Mouse (Mus musculus) ES-Bruce4 (cell line): ENCODE data around the gene Smtnl1. TPM values are rescaled to one million over a fixed set of nuclear protein-coding genes. Genes with fewer than 3 reads are reported as not detected.

Experiments used
- H3K27ac ChIP-seq: 2 replicates; pipeline ENCODE4 v1.5.1; 2012; ENCODE audit warnings: low read length, inconsistent platforms; ENCODE audit not compliant: insufficient read depth
- H3K27me3 ChIP-seq: 2 replicates; pipeline ENCODE4 v1.6.1; 2012; ENCODE audit warnings: mild to moderate bottlenecking, low read length, inconsistent platforms; ENCODE audit not compliant: control insufficient read depth, poor library complexity, insufficient read depth, severe bottlenecking
- H3K36me3 ChIP-seq: 2 replicates; pipeline ENCODE4 v1.6.1; 2012; ENCODE audit warnings: inconsistent platforms, mild to moderate bottlenecking, low read length, moderate library complexity; ENCODE audit not compliant: control insufficient read depth, poor library complexity, insufficient read depth, severe bottlenecking
- H3K4me1 ChIP-seq: one replicate; pipeline ENCODE4 v1.8.1; 2011; ENCODE audit warnings: low read length; ENCODE audit not compliant: control insufficient read depth, insufficient read depth
- H3K4me3 ChIP-seq: 2 replicates; pipeline ENCODE4 v1.5.1; 2011; ENCODE audit warnings: low read depth, mild to moderate bottlenecking, low read length
- H3K9ac ChIP-seq: 2 replicates; pipeline ENCODE4 v1.6.1; 2012; ENCODE audit warnings: low read depth, mild to moderate bottlenecking, inconsistent platforms; ENCODE audit not compliant: poor library complexity, severe bottlenecking
- H3K9me3 ChIP-seq: replicated peaks from 2 replicates; pipeline ENCODE4 v1.6.1; 2012; ENCODE audit warnings: mild to moderate bottlenecking, low read length, inconsistent platforms; ENCODE audit not compliant: control insufficient read depth, poor library complexity, insufficient read depth, severe bottlenecking
- CTCF ChIP-seq: IDR thresholded peaks from one replicate; pipeline ENCODE4 v1.8.1; 2011; ENCODE audit warnings: low read depth, low read length
- EP300 ChIP-seq: IDR thresholded peaks from 2 replicates; pipeline ENCODE4 v1.6.1; 2011; ENCODE audit warnings: low read depth, low read length; ENCODE audit not compliant: insufficient read depth
- POLR2A ChIP-seq: IDR thresholded peaks from one replicate; pipeline ENCODE4 v1.8.1; 2011; ENCODE audit warnings: low read length; ENCODE audit not compliant: insufficient read depth
- polyA plus RNA-seq: library from polyadenylated mRNA; stranded (reverse); fragments of >200 nt; gene quantifications from 2 replicates; pipeline ENCODE4 v1.2.4, GENCODE M21; 2011; ENCODE audit warnings: low read depth; ENCODE audit not compliant: missing spikeins, insufficient read depth, insufficient read length

Smtnl1 gene
- polyA plus RNA-seq, 1 experiment = 2.6 TPM

- TF ChIP-seq EP300 = no peak
- TF ChIP-seq POLR2A = no peak
- no peak for TF ChIP-seq CTCF
- Histone ChIP-seq H3K27ac (no peak overlapping the region), H3K4me1 (peaks cover 3% of the 10 kb centered on the region), H3K4me3 (no peak overlapping the region), H3K9me3 (no peaks in the 10 kb centered on the region), H3K36me3 (no peaks in the 10 kb centered on the region), H3K27me3 (no peaks in the 10 kb centered on the region), H3K9ac (no peak overlapping the region)
Measured at GRCm38 (mm10) chr2:84777706-84778105, 44.7 kb downstream of the Smtnl1 start.

- TF ChIP-seq POLR2A (no peak), CTCF (no peak), EP300 (no peak)
- no peaks in the 10 kb centered on the region for H3K27me3 ChIP-seq
- H3K27ac ChIP-seq = peak overlapping the region; percentile 96
Measured at GRCm38 (mm10) chr2:84775665-84776064, 46.8 kb downstream of the Smtnl1 start.

GRCm38 (mm10) chr2:84775241-84775640, 47.2 kb downstream of the Smtnl1 start, which contains the start of gene Serping1:
Gene Serping1, minus strand, starts transcription at chr2:84775444.
- H3K4me1 ChIP-seq = peaks cover 3% of the 10 kb centered on the region
- H3K36me3 ChIP-seq = no peaks in the 10 kb centered on the region
- TF ChIP-seq POLR2A = no peak
- TF ChIP-seq EP300 = no peak
- TF ChIP-seq CTCF = no peak

More at GRCm38 (mm10) chr2:84775665-84776064, 46.8 kb downstream of the Smtnl1 start:
- no peaks in the 10 kb centered on the region for H3K9me3 ChIP-seq
- H3K4me1 ChIP-seq = peaks cover 3% of the 10 kb centered on the region
- H3K36me3 ChIP-seq = no peaks in the 10 kb centered on the region
- H3K9ac ChIP-seq = peak overlapping the region; percentile 47
- H3K4me3 ChIP-seq = no peak overlapping the region

GRCm38 (mm10) chr2:84774751-84775150, 47.7 kb downstream of the Smtnl1 start:
- no peaks in the 10 kb centered on the region for H3K9me3 ChIP-seq
- H3K4me3 ChIP-seq = peak overlapping the region; percentile 53
- peaks cover 3% of the 10 kb centered on the region for H3K4me1 ChIP-seq
- no peaks in the 10 kb centered on the region for H3K36me3 ChIP-seq
- TF ChIP-seq EP300 (peak; percentile 92), POLR2A (no peak), CTCF (no peak)
- H3K9ac ChIP-seq = peak overlapping the region; percentile 20; the same call in 1 of the 2 replicates
- no peaks in the 10 kb centered on the region for H3K27me3 ChIP-seq
- H3K27ac ChIP-seq = no peak overlapping the region

More at GRCm38 (mm10) chr2:84775241-84775640, 47.2 kb downstream of the Smtnl1 start, which contains the start of gene Serping1:
- no peaks in the 10 kb centered on the region for H3K9me3 ChIP-seq
- peak within 1 kb of the TSS; percentile 53 for H3K4me3 ChIP-seq
- H3K27me3 ChIP-seq = no peaks in the 10 kb centered on the region
- H3K27ac ChIP-seq = peak within 1 kb of the TSS; percentile 96
- peak within 1 kb of the TSS; percentile 47 for H3K9ac ChIP-seq

GRCm38 (mm10) chr2:84773195-84773594, 49.3 kb downstream of the Smtnl1 start:
- Histone ChIP-seq H3K27me3 (no peaks in the 10 kb centered on the region), H3K4me1 (peaks cover 3% of the 10 kb centered on the region), H3K9me3 (no peaks in the 10 kb centered on the region), H3K9ac (no peak overlapping the region), H3K4me3 (no peak overlapping the region), H3K27ac (no peak overlapping the region), H3K36me3 (no peaks in the 10 kb centered on the region)
- no peak for TF ChIP-seq CTCF
- TF ChIP-seq EP300 = no peak
- no peak for TF ChIP-seq POLR2A

GRCm38 (mm10) chr2:84772454-84772853, 50.0 kb downstream of the Smtnl1 start:
- no peaks in the 10 kb centered on the region for H3K9me3 ChIP-seq
- no peak overlapping the region for H3K9ac ChIP-seq
- no peaks in the 10 kb centered on the region for H3K27me3 ChIP-seq
- no peaks in the 10 kb centered on the region for H3K36me3 ChIP-seq
- no peak for TF ChIP-seq EP300
- no peak for TF ChIP-seq POLR2A
- TF ChIP-seq CTCF = no peak
- no peak overlapping the region for H3K4me3 ChIP-seq
- H3K4me1 ChIP-seq = peaks cover 3% of the 10 kb centered on the region
- H3K27ac ChIP-seq = no peak overlapping the region
